Mouse (Mus musculus) kidney, adult 11 months (tissue): ENCODE results near the gene Il34.

Experiments
- DNase-seq: peaks from one replicate; pipeline ENCODE4 v3.0.0; 2022

The Il34 gene

DNA sequence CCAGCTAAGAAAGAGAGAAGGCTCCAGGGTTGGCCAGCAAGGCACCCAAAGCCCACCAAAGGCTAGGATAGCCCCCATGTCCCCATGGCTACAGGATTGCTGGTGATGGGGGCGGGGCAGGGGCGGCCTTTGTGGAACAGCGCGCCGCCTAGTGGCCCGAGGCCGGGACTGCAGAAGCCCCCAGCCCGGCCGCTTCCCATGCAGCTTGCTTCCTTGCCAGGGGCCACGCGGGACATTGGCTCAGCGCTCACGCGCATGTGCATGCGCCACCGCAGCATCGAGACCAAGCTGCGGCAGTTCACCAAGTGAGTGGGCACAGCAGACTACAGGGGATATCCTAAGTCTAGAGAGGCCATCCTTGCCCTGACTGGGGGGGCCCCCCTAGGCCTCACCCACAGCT is 78.8 kb downstream of the Il34 start:
- DNase-seq: no peak

DNA sequence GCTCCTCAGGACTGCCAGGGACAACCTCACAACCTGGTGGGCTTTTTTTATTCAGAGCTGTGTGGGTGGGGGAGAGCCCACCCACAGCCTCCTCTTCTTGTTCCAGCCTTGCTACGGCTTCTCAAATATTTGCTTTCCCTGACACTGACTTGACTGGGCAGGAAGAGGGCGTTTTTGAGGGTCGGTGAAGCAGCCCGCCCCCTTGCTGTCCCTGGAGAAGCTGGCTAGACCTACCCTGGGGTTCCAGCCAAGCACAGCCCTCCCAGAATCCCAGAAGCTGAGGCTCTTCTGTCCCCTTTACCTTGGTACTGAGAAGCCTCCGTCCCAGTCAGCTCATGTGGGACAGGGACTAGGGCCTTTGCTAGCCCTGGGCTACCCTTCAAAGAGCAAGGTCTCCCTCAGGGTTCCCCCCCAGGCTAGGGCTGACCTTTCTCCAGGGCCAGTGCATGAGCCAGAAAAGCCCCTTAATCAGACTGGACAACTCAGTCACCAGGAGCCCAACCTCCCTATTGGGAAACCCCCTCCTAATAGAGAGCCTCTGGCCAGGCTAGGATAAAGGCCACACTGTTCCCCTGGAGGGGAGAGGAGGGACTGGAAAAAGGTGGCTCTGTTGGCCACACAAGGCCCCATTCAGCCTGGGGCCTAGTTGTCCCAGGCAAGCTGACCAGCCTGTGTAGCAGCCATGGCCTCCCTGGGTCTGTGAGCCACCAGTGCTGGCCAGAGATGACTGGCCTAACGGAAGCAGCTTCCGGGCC is 80.5 kb downstream of the Il34 start:
- no peak for DNase-seq

DNA sequence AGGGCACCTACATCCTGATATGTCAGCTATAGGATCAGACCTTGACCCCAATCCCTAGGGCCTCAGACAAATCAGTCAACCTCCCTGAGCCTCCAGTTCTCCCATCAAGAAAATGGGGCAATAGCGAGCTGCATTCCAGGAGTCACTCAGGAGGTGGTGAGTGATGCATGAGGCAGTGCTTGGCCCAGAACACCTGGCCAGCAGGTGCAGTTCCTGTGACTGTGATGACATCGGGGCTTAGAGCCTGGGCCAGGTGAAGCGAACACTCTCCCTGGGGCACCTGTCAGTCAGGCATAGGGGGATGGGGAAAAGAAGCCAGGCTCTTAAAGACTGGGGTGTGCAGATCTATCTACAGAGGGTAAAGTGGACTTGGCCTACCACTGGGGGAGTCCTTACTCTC is 81.2 kb downstream of the Il34 start:
- no peak for DNase-seq

GRCm38 (mm10) chr8:110722414-110723011 is 83.2 kb downstream of the Il34 start:
- no peak for DNase-seq

- no peak for DNase-seq
These were observed 83.9 kb downstream of the Il34 start for GRCm38 (mm10) chr8:110721606-110722413.

DNA sequence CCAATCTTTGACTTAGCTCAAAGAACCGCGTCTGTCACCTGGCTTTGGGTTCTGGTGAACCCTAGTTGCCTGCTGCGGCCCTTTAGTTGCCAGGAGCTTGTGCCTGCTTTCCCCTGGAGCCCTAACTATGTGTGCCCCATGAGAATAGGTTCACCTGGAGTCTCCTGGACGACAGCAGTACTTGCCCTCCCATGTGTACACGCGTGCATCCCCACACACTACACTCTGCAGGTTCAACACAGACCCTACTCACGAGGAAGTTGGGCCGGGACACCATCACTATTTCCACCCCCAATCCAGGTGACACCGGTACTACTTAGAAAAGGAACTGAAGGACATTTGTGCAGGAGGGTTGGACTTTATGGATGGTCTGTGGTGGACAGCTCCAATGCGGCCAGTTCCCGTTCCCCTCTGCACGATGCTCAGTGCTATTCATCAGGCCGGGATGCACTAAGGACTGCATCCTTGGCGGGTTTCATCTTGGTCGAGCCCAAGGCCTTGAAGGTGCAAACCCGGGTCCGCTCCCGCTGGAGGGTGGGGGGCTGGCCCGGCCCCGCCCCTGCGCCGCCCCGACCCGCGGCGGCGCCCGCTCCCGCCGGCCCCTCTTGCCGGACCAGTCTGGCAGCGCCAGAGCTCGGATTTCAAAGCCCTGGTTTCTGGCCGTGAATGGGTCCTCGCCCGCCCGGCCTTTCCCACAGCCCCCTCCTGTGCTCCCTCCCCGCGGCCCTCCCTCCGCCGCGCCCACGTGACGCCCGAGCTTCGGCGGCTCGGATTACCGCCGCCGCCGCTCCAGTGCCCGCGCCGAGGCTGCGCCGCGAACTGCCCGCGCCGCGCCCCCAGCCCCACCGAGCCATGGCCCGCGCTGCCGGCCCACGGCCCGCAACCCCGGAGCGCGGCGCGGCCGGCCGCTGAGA is 84.8 kb downstream of the Il34 start, which contains the start of gene Mtss1l:
Mtss1l (plus strand) TSS at position 792 of the 914 bp plus-strand sequence.
- DNase-seq: peak; percentile 69

DNA sequence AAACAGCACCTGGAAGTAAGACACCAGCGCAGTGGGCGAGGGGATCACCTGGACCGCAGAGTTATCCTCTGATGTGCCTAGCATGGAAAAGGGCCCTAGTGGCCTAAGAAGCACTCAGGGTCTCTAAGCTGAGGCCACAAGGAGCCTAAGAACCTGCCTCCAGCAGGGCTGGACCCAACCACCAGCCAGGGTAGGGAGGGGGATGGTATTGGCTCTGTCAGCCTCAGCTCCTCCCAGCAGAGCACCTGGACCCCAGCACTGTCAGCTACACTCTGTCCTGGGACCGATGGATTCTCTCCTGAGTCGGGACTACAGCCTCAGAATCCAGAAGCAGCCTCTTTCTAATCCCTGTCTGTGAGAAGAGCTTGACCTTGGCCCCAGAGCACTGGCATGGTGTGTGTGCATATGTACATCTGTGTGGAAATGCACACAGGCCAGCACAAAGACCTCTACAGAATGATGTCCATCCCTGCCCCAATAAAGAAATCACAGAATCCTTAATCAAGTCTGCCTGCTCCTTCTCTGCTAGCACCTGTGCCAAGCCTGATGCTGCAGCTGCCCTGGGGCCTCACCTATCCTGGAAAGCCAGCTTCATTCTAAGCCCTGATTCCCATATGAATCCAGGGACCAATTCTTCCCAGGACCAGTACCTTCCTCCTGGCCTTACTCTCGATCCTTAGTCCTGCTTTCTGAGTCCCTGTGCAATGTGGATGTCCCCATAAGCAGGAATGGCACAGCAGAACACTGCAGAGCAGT is 85.6 kb downstream of the Il34 start:
- DNase-seq: no peak

DNA sequence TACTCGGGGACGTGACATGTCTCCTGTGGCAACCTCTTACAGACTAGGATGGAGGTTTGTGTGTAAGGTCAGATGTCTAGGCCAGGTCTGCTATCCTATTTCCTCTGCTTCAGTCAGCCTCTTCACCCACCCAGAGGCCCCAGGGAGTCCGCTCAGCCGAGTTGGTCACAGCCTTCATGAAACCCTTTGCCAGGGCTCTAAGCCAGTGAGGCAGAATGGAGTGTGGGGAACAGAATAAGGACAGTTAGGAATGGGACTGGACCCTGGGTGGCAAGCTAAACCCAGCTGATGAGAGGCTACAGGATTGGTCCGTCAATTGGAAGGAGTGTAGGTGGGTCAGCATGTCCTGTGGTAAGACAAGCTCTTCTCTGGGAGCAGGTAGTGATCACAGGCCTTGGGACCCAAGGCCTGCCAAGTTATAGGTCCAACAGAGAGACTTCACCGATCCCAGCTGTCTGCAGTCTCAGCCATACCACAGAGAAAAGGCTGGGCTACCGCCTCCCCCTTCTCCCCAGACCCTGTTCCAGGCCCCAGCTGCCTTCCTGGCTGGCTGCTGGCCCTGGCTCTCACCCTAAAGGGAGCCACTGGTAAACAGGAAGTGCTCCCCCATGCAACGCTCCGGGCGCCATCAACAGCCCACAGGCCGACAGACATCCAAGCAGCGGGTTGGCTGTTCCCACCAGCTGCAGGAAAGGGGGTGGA is 86.6 kb downstream of the Il34 start:
- DNase-seq: peak; percentile 61

- DNase-seq: no peak
These were observed 87.3 kb downstream of the Il34 start for GRCm38 (mm10) chr8:110718209-110718968.

DNA sequence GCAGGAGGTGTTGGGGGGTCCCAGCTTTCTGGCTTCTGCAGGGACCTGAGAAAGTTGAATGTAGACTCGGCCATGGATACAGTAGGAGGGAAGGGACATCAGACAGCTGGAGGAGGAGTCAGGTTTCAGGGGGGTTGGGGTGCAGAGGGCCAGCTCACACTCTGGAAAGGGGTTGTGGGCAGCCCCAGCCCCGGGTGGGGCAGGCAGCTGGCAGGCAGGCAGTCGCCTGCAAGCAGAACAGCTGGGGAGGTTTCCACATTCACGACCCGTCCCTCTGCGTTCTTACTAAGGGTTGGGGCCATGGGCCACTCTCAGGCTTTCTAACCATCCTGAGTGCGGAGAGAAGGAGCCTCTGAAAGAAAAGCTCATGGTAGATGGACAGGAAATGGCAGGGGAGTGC is 88.6 kb downstream of the Il34 start:
- DNase-seq: no peak

DNA sequence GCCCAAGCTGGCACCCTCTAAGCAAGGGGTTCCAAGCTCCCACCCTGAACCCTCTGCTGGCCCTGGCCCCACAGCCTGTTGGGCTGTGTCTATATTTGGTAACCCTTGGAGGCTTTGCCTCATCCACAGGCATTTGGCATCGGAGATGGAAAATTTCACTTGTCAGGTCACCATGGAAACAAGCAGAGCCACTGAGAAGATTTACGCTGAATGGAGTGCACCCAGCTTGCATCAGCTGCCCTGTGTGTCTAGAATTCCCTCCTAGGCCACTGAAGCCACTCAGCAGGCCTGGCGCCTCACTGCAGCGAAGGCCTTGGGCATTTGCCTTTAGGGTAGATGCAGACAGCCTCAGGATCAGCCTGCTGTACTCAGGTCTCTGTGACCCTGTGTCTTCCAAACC is 89.6 kb downstream of the Il34 start:
- DNase-seq: peak; percentile 59

DNA sequence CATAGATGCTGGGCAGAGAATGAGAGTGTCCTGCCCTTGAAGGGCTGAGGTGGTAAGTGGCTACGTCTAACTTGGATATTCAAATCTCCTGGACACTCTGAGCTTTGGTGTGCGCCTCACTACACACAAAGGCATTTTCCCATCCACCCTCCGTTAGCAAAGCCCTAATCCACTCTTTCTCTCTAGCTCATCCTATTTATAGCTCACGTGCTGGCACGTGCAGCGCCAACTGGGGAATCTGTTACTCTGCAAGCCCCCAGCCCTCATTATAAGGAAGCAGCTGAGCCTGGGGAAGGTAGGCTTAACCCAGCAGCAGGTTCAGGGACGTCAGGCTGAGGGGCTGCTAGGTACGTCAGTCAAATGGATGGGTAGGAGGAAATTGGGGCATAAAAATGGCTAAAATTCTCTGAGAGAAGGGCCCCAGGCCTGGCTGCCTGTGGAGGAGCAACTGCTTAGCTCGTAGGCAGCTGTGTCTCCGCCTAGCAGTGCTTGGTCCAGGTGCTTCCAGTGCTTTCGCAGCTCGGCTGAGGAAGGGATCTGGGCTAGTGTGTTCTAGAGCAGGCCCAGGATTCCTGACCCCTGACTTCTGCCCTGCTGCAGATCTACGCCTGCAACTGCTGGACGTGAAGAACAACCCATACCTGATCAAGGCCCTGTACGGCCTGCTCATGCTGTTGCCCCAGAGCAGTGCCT is 90.8 kb downstream of the Il34 start:
- DNase-seq: no peak

DNA sequence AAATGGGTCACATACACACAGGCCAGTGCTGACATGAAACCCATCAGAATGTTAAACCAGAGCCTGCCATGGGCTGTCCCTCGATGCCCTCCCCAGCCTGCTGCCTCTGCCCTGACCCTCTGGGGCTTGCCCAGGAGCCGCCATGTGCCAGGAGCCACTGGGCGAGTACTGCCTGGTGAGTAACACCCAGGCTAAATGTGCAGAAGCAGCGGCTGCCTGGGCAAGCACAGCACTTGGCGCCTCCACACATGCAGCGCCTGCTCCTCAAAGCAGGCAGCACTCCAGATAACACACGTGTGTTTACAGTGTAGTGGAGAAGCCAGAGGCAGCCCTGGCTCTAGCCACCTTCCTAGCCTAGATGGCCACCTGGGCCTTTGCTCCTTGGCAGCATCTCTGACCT is 92.7 kb downstream of the Il34 start:
- DNase-seq: no peak

DNA sequence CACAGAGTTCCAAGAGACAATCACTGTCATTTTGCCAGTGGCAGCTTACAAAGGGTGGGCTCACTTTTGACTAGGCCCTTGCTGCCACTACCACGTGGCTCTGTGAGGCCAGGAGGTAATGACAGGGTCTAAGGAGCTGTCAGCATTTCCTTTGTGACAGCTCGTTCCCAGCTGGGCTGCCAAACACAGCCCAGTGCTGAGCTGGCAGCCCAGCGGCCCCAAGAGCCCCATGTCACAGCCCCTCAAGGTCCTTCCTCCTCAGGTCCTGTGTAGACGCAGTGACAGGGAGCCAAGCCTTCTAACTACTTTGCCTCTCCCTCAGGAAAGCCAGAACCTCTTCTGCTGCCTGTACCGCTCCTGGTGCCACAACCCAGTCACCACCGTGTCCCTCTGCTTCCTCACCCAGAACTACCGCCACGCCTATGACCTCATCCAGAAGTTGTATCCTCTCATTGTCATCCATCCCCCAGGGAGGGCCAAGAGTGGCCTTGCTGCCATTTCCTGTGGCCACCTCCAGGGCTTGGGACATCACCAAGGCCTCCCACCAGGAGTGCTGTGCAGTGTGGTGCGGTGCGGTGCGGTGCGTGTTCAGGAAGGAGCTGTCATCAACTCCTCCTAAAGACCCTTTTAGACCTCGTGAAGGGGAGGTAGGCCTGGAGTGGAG is 94.3 kb downstream of the Il34 start:
- peak; percentile 65 for DNase-seq

DNA sequence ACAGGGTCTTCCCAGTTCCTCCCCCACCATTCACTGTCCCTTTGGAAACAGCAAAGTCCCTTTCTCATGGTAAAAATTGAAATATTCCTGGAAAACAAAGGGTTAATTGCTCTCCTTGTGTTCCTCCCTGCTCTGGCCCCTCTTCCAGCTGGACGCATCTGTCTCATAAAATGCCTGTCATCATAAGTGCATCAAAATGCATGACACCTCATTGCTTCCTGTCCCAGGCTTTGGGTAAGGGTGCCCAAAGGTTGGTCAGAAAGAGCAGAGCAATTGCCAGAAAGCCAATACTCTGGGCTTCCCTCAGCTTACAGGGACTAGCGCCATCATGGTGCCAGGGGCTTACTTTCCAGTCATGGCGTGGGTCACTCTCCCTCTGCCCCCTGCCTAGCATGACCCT is 95.1 kb downstream of the Il34 start:
- DNase-seq: no peak

- DNase-seq: no peak
These were observed 97.3 kb downstream of the Il34 start for GRCm38 (mm10) chr8:110708429-110708828.

- no peak for DNase-seq
These were observed 99.3 kb downstream of the Il34 start for GRCm38 (mm10) chr8:110706288-110706870.

GRCm38 (mm10) chr8:110705391-110706287 is 100.1 kb downstream of the Il34 start:
- no peak for DNase-seq
